Mouse (Mus musculus): ENCODE measurements at regions not wholly inside any gene's neighbourhood (a gene's known extent, or its start where the extent isn't known, plus 50 kb on each side); places are given as distances from the start of the nearest gene placed in this dataset.

GRCm38 (mm10) chr10:99602331-99602730 is 157.1 kb downstream of the Csl start:
- no peaks in the 10 kb centered on the region for H3K79me3 ChIP-seq (ENCODE audit: low read depth)
- H3K79me2 ChIP-seq (ENCODE audit: control insufficient read depth, insufficient read depth), result no peaks in the 10 kb centered on the region
- no peak overlapping the region for H3ac ChIP-seq (ENCODE audit: control insufficient read depth, insufficient read length, low read depth)
- TF ChIP-seq CEBPB (IDR thresholded peaks at IDR 0.05; ENCODE audit: low read depth) (peak; percentile 65), MAX (IDR thresholded peaks at IDR 0.05) (no peak)
- H3K36me3 ChIP-seq (ENCODE audit: control insufficient read depth, insufficient read depth), result no peaks in the 10 kb centered on the region
- no peak overlapping the region for H3K4me3 ChIP-seq (ENCODE audit: insufficient read depth, poor library complexity, severe bottlenecking)
- H3K27me3 ChIP-seq (ENCODE audit: control insufficient read depth, insufficient read depth, insufficient read length), result no peaks in the 10 kb centered on the region

- H3K79me3 ChIP-seq (ENCODE audit: low read depth), result no peaks in the 10 kb centered on the region
- TF ChIP-seq MAX (IDR thresholded peaks at IDR 0.05) (no peak), CEBPB (IDR thresholded peaks at IDR 0.05; ENCODE audit: low read depth) (no peak), MYOG (IDR thresholded peaks at IDR 0.05; ENCODE audit: control insufficient read depth, extremely low read depth, insufficient read length) (no peak), CTCF (IDR thresholded peaks at IDR 0.05; ENCODE audit: control insufficient read depth, insufficient read depth, insufficient read length) (no peak), USF1 (IDR thresholded peaks at IDR 0.05; ENCODE audit: low read depth) (no peak), MYOD1 (IDR thresholded peaks at IDR 0.05; ENCODE audit: control insufficient read depth, insufficient read length, low read depth) (no peak), FOSL1 (IDR thresholded peaks at IDR 0.05; ENCODE audit: insufficient read depth, low read length, poor library complexity, severe bottlenecking) (no peak)
- H3K79me2 ChIP-seq (ENCODE audit: control insufficient read depth, insufficient read depth), result no peaks in the 10 kb centered on the region
- H3K4me3 ChIP-seq (ENCODE audit: insufficient read depth, poor library complexity, severe bottlenecking), result no peak overlapping the region
- no peaks in the 10 kb centered on the region for H3K36me3 ChIP-seq (ENCODE audit: control insufficient read depth, insufficient read depth)
- no peaks in the 10 kb centered on the region for H3K27me3 ChIP-seq (ENCODE audit: control insufficient read depth, insufficient read depth, insufficient read length)
- H3ac ChIP-seq (ENCODE audit: control insufficient read depth, insufficient read length, low read depth), result no peak overlapping the region
These were observed 155.3 kb downstream of the Csl start for GRCm38 (mm10) chr10:99604172-99604571.

- Histone ChIP-seq H3K79me3 (ENCODE audit: low read depth) (no peaks in the 10 kb centered on the region), H3K36me3 (ENCODE audit: control insufficient read depth, insufficient read depth) (no peaks in the 10 kb centered on the region), H3K27me3 (ENCODE audit: control insufficient read depth, insufficient read depth, insufficient read length) (no peaks in the 10 kb centered on the region), H3K4me3 (ENCODE audit: insufficient read depth, poor library complexity, severe bottlenecking) (no peak overlapping the region), H3K79me2 (ENCODE audit: control insufficient read depth, insufficient read depth) (no peaks in the 10 kb centered on the region), H3ac (ENCODE audit: control insufficient read depth, insufficient read length, low read depth) (no peak overlapping the region)
- TF ChIP-seq MAX (IDR thresholded peaks at IDR 0.05) (no peak), USF1 (IDR thresholded peaks at IDR 0.05; ENCODE audit: low read depth) (no peak), CEBPB (IDR thresholded peaks at IDR 0.05; ENCODE audit: low read depth) (no peak), FOSL1 (IDR thresholded peaks at IDR 0.05; ENCODE audit: insufficient read depth, low read length, poor library complexity, severe bottlenecking) (no peak), MYOD1 (IDR thresholded peaks at IDR 0.05; ENCODE audit: control insufficient read depth, insufficient read length, low read depth) (no peak), MYOG (IDR thresholded peaks at IDR 0.05; ENCODE audit: control insufficient read depth, extremely low read depth, insufficient read length) (no peak), CTCF (IDR thresholded peaks at IDR 0.05; ENCODE audit: control insufficient read depth, insufficient read depth, insufficient read length) (no peak)
These were observed 151.0 kb downstream of the Csl start for GRCm38 (mm10) chr10:99608477-99608876.

DNA sequence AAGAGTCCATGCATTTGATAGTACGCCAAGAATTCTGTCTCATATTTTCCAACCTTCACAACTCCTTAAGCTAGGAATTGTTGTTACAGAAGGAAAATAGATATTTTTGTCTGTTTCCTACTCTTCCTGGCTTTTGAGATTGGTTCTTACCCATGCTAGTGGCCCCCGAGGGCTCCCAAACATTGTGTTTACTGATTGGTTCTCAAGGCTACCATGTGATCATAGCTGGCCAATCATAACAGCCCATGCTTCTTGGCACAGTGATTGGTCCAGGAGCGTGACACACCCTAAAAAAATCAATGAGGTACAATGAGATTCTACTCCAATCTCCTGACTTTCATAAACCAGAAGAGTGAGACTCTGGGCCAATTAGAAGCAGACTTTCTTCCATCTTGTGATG is 150.0 kb downstream of the Csl start:
- TF ChIP-seq CTCF (IDR thresholded peaks at IDR 0.05; ENCODE audit: control insufficient read depth, insufficient read depth, insufficient read length) (no peak), USF1 (IDR thresholded peaks at IDR 0.05; ENCODE audit: low read depth) (peak; percentile 37)
- Histone ChIP-seq H3ac (ENCODE audit: control insufficient read depth, insufficient read length, low read depth) (no peak overlapping the region), H3K36me3 (ENCODE audit: control insufficient read depth, insufficient read depth) (no peaks in the 10 kb centered on the region), H3K79me2 (ENCODE audit: control insufficient read depth, insufficient read depth) (no peaks in the 10 kb centered on the region), H3K79me3 (ENCODE audit: low read depth) (no peaks in the 10 kb centered on the region), H3K4me3 (ENCODE audit: insufficient read depth, poor library complexity, severe bottlenecking) (no peak overlapping the region), H3K27me3 (ENCODE audit: control insufficient read depth, insufficient read depth, insufficient read length) (no peaks in the 10 kb centered on the region)

GRCm38 (mm10) chr10:99610890-99611289 is 148.6 kb downstream of the Csl start:
- Histone ChIP-seq H3ac (ENCODE audit: control insufficient read depth, insufficient read length, low read depth) (no peak overlapping the region), H3K79me2 (ENCODE audit: control insufficient read depth, insufficient read depth) (no peaks in the 10 kb centered on the region), H3K36me3 (ENCODE audit: control insufficient read depth, insufficient read depth) (no peaks in the 10 kb centered on the region), H3K4me3 (ENCODE audit: insufficient read depth, poor library complexity, severe bottlenecking) (no peak overlapping the region), H3K27me3 (ENCODE audit: control insufficient read depth, insufficient read depth, insufficient read length) (no peaks in the 10 kb centered on the region), H3K79me3 (ENCODE audit: low read depth) (no peaks in the 10 kb centered on the region)
- TF ChIP-seq MYOD1 (IDR thresholded peaks at IDR 0.05; ENCODE audit: control insufficient read depth, insufficient read length, low read depth) (no peak), USF1 (IDR thresholded peaks at IDR 0.05; ENCODE audit: low read depth) (peak; percentile 77)

DNA sequence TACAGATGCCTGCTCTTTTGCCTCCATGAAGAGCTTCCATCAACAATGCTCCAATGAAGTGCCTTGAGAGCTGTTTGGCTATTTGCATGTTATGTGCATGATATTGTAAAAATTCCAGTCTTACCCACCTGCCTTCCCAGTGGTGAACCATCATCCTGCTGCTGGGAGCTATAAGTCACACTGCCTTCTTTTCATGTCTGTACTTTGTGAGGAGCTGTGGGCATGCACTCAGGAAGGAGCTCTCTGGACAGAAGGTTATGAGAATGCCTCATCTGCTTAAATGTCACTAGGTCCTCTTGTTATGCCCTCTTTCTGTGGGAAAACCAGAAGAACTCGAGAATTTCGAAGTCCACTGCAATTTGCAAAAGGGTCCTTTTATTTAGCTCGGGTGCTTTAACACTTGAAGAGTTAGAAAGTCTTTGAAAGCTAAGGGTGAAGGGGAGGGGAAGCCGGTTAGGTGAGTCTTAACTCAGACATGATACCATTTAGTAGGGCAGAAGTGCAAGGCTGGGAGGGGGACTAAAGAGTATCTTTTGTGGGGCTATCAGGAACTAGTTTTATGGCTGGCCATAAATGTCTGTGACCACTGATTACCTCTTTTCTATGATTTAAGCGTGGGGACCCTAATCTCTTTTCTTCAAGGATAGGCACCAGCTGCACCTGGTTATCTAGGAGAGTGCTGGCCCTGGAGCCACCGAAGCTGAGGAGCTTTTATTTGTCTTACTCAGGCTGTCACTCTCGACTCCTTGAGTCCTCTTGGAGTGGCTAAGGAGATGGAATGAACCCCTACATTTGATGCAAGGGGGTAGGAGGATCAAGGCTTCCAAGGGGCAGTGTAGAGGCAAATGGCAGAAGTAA is 144.8 kb downstream of the Csl start:
- TF ChIP-seq MAX (IDR thresholded peaks at IDR 0.05) (no peak), FOSL1 (IDR thresholded peaks at IDR 0.05; ENCODE audit: insufficient read depth, low read length, poor library complexity, severe bottlenecking) (no peak), MYOD1 (IDR thresholded peaks at IDR 0.05; ENCODE audit: control insufficient read depth, insufficient read length, low read depth) (no peak), CEBPB (IDR thresholded peaks at IDR 0.05; ENCODE audit: low read depth) (no peak), MYOG (IDR thresholded peaks at IDR 0.05; ENCODE audit: control insufficient read depth, extremely low read depth, insufficient read length) (no peak), USF1 (IDR thresholded peaks at IDR 0.05; ENCODE audit: low read depth) (no peak), CTCF (IDR thresholded peaks at IDR 0.05; ENCODE audit: control insufficient read depth, insufficient read depth, insufficient read length) (no peak)
- no peaks in the 10 kb centered on the region for H3K79me3 ChIP-seq (ENCODE audit: low read depth)
- no peaks in the 10 kb centered on the region for H3K79me2 ChIP-seq (ENCODE audit: control insufficient read depth, insufficient read depth)
- no peak overlapping the region for H3K4me3 ChIP-seq (ENCODE audit: insufficient read depth, poor library complexity, severe bottlenecking)
- H3K27me3 ChIP-seq (ENCODE audit: control insufficient read depth, insufficient read depth, insufficient read length), result no peaks in the 10 kb centered on the region
- no peak overlapping the region for H3ac ChIP-seq (ENCODE audit: control insufficient read depth, insufficient read length, low read depth)
- no peaks in the 10 kb centered on the region for H3K36me3 ChIP-seq (ENCODE audit: control insufficient read depth, insufficient read depth)
